Mouse (Mus musculus) thymus, adult 2 months (tissue): ENCODE results near the gene Ccdc6. TPM values are rescaled to one million over a fixed set of nuclear protein-coding genes. Genes with fewer than 3 reads are reported as not detected.

Experiments used
- DNase-seq: peaks from one replicate; pipeline ENCODE4 v3.0.0; 2021
- H3K27ac ChIP-seq: fragments of 200-500 bp; 2 replicates; pipeline ENCODE4 v1.5.1; 2012; ENCODE audit warnings: low read length, control low read depth; ENCODE audit not compliant: control insufficient read depth, insufficient read depth
- H3K27me3 ChIP-seq: fragments of 200-500 bp; 2 replicates; pipeline ENCODE4 v1.6.1; 2012; ENCODE audit warnings: mild to moderate bottlenecking, low read length, moderate library complexity, mixed read lengths; ENCODE audit not compliant: control insufficient read depth, insufficient read depth
- H3K36me3 ChIP-seq: fragments of 200-500 bp; 2 replicates; pipeline ENCODE4 v1.6.1; 2012; ENCODE audit warnings: mild to moderate bottlenecking, low read length, moderate library complexity; ENCODE audit not compliant: control insufficient read depth, insufficient read depth
- H3K4me1 ChIP-seq: fragments of 200-500 bp; replicated peaks from 2 replicates; pipeline ENCODE4 v1.6.1; 2012; ENCODE audit warnings: low read length; ENCODE audit not compliant: control insufficient read depth, insufficient read depth
- H3K4me3 ChIP-seq: fragments of 200-500 bp; 2 replicates; pipeline ENCODE4 v1.5.1; 2012; ENCODE audit warnings: mild to moderate bottlenecking, low read length, control low read depth, moderate library complexity; ENCODE audit not compliant: control insufficient read depth, insufficient read depth
- CTCF ChIP-seq: fragments of 200-500 bp; IDR thresholded peaks from 2 replicates; pipeline ENCODE4 v1.5.1; 2012; ENCODE audit warnings: mild to moderate bottlenecking, control low read depth, low read length, moderate library complexity, borderline replicate concordance; ENCODE audit not compliant: control insufficient read depth, poor library complexity, insufficient read depth; ENCODE audit errors: extremely low read depth
- POLR2A ChIP-seq: fragments of 200-500 bp; IDR thresholded peaks from 2 replicates; pipeline ENCODE4 v1.6.1; 2012; ENCODE audit warnings: mild to moderate bottlenecking, low read length, control low read depth, moderate library complexity; ENCODE audit not compliant: control insufficient read depth, poor library complexity, insufficient read depth; ENCODE audit errors: extremely low read depth
- WGBS: fragments of 180-500 bp; shearing (Covaris S2); methylation state at CpG from one replicate; pipeline ENCODE4 v1.1.7; 2018; 5-methylcytosine and 5-hydroxymethylcytosine counted together
- polyA plus RNA-seq: library from polyadenylated mRNA; depleted of rRNA; stranded (reverse); fragments of >200 nt; gene quantifications from 2 replicates; pipeline ENCODE4 v1.2.3, GENCODE M21; 2012

The Ccdc6 gene
- polyA plus RNA-seq, 1 experiment: 45.5 TPM

DNA sequence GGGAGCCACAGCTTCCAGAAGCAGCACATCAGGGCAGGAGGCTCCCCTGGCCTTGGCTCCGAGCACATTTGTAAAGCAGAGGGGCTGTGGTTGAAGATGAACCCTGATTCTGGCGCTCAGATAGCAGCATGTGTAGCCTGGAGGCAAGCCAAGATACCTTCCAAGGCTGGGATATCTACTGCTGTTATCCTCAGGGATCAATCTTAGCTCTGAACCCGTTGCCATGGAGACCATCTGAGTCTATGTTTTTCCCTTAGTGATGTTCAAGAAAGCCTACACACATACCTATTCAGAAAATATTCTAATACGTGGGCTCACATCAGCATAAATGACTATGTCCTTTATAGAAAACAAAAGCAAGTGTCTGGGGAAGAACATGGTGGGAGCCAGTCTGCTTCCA is 19.5 kb upstream of the Ccdc6 start:
- H3K36me3 ChIP-seq: no peaks in the 10 kb centered on the region
- H3K27ac ChIP-seq: no peak overlapping the region
- 88% methylated on average over 4 of the region's 4 CpGs for WGBS
- TF ChIP-seq POLR2A (no peak), CTCF (no peak)
- H3K4me3 ChIP-seq: no peak overlapping the region
- no peaks in the 10 kb centered on the region for H3K4me1 ChIP-seq
- DNase-seq: no peak
- H3K27me3 ChIP-seq: no peaks in the 10 kb centered on the region

DNA sequence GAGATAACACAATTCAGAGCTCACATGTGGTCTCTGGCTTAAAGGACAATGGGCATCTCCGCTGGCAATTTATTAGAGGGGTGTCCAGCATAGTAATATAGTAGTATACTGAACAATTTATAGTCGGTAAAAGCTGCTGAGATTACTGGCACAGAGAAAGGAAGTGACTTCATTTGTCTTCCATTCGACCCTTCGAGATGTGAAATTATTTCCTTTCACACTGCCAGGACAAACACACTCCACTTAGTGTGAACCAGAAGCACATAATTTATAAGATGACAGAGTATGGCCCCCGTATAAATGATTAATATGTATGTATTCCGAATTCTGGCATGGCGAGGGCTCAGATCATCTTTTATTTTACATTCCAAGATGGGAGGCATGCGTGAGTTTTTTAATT is 16.0 kb upstream of the Ccdc6 start:
- Histone ChIP-seq H3K4me3 (no peak overlapping the region), H3K36me3 (no peaks in the 10 kb centered on the region), H3K4me1 (peaks cover 4% of the 10 kb centered on the region), H3K27me3 (no peaks in the 10 kb centered on the region), H3K27ac (no peak overlapping the region)
- WGBS: 65% methylated on average over 8 of the region's 8 CpGs
- no peak for TF ChIP-seq POLR2A
- TF ChIP-seq CTCF: no peak
- DNase-seq: no peak

DNA sequence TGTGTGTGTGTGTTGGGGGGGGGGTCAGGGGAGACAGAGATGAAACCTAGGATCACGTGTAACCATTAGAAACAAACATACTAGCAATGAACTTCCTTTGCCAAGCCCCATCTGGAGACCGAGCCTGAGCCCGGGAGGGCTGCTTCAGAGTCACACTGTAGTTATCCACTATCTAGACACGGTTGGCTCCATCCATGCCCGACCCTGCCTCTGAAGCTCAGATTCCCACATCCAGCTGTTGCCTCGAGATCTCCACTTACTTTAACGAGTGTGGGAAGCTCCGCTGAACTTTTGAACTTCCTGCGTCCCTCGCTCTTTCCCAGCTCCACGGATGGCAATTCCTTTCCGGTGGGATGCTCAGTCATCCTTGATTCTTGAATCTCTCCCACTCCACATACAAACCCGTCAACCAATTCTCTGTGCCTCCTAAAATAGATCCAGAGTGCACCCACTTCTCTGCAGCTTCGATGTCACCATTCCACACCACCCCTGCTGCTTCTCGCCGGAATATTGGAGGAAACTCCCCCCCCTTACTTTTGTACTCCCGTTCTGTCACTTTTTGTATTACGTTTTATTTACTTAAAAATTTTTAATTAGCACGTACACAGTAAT is 15.3 kb upstream of the Ccdc6 start:
- Histone ChIP-seq H3K36me3 (no peaks in the 10 kb centered on the region), H3K4me3 (no peak overlapping the region), H3K27ac (no peak overlapping the region), H3K27me3 (no peaks in the 10 kb centered on the region), H3K4me1 (peaks cover 4% of the 10 kb centered on the region)
- DNase-seq: no peak
- TF ChIP-seq CTCF (no peak), POLR2A (no peak)
- 83% methylated on average over 19 of the region's 19 CpGs for WGBS

DNA sequence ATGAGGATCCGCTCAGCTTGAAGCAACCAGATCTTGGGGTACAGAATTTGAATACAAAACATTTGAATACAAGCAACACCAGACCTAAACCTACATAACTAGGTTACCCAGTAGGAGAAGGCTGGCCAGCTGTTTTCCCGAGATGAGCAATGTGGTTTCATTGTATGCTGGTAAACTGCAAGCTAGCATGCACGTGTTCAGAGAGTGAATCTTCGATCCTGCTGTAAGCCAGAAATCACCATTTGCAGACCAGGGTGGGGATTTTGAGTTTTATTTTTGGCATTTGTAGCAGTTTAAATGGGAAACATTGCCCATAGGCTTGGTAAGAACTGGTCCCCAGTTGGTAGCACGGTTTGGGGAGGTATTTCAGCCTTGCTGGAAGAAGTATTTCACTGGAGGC is 13.7 kb upstream of the Ccdc6 start:
- Histone ChIP-seq H3K36me3 (no peaks in the 10 kb centered on the region), H3K27me3 (no peaks in the 10 kb centered on the region), H3K4me3 (no peak overlapping the region), H3K27ac (no peak overlapping the region), H3K4me1 (peaks cover 4% of the 10 kb centered on the region)
- no peak for TF ChIP-seq CTCF
- no peak for TF ChIP-seq POLR2A
- DNase-seq: no peak
- WGBS: 67% methylated on average over 5 of the region's 5 CpGs

DNA sequence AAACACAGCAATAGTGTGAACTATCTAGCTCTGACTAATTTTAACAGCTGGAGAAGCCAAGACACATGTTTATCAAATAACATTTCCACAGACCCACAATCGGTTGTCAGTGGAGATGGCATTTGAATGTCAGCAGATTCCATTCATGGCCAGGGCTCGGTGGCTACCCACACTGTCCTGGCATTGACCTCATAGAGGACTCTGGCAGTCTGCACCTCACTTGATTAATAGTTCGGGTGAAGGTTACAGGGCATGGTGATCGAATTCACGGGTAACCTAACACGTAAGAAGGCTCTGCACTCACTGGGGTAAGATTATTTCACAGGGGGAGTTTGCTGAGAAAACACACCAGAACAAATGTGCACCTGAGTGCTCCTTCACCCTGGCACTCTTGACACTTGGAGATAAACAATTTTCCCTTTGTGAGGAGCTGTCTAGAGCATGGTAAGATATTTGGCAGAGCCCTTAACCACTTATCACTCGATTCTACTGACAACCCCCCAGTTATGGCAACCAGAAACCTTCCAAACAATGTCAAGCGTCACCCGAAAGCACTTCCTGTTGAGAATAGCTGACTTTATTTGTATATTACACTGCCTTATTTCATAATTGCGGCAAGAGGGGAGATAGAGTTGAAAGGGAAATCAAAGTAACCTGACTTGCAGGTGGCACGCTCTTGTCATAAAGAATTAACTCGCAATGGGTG is 11.5 kb upstream of the Ccdc6 start:
- no peak overlapping the region for H3K27ac ChIP-seq
- H3K4me1 ChIP-seq: peaks cover 4% of the 10 kb centered on the region

DNA sequence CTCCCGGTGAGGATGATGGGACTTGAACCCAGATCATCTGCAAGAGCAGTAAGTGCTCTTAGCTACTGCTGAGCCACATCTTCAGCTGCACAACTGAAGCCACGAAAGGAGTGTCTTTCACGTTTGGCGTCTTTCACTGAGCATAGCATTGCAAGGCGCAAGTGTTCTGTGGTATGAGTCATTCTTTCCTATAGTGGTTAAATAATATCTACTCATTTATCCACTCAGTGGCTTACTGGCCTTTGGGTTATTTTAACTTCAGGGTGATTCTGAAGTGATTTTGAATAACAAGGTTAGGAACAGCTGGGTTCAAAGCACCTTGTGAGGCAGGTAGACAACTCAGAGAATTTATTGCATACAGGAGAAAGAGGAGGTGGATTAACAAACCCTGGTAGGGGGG is 8.1 kb upstream of the Ccdc6 start:
- DNase-seq: no peak
- WGBS: 87% methylated on average over 5 of the region's 5 CpGs
- no peaks in the 10 kb centered on the region for H3K36me3 ChIP-seq
- H3K27me3 ChIP-seq: no peaks in the 10 kb centered on the region
- TF ChIP-seq CTCF (no peak), POLR2A (no peak)
- no peak overlapping the region for H3K27ac ChIP-seq
- no peak overlapping the region for H3K4me3 ChIP-seq
- peaks cover 6% of the 10 kb centered on the region for H3K4me1 ChIP-seq

More for the DNA sequence above, 11.5 kb upstream of the Ccdc6 start:
- Histone ChIP-seq H3K36me3 (no peaks in the 10 kb centered on the region), H3K27me3 (no peaks in the 10 kb centered on the region), H3K4me3 (no peak overlapping the region)
- 88% methylated on average over 12 of the region's 12 CpGs for WGBS
- DNase-seq: no peak
- TF ChIP-seq CTCF (no peak), POLR2A (no peak)

DNA sequence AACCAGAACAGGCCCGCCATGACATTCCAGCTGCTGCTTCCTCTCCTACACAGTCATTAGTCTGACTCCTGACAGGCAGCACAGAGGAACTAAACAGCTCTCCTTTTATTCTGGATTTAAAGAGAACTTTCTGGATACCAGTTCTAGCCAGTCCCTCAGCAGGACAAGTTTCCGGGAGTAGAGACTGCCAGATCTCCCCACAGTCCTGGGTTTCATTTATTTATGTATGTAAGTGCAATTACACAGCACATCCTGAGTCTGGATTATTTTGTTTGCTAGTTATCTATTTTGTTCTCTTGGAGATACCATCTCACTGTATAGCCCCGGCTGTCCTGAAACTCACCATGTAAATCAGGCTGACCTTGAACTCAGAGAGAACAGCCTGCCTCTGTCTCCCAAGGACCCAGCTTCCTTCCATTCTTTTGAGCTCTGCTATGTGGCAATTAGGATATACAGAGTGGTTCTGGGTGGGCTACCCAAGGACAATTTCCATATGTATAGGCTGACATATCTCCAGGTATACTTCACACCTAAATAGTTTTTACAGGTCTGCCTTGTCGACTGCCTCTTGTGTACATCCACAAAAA is 5.0 kb upstream of the Ccdc6 start:
- no peak for DNase-seq
- Histone ChIP-seq H3K27me3 (no peaks in the 10 kb centered on the region), H3K27ac (no peak overlapping the region), H3K36me3 (no peaks in the 10 kb centered on the region), H3K4me1 (peaks cover 12% of the 10 kb centered on the region), H3K4me3 (no peak overlapping the region)
- TF ChIP-seq POLR2A (no peak), CTCF (no peak)
- 95% methylated on average over 4 of the region's 4 CpGs for WGBS
